Mouse (Mus musculus) testis, adult 2 months (tissue): Measurements from ENCODE around the gene Gpalpp1. TPM values are rescaled to one million over a fixed set of nuclear protein-coding genes. Genes with fewer than 3 reads are reported as not detected.

Experiments
- H3K27ac ChIP-seq: fragments of 200-500 bp; 2 replicates; pipeline ENCODE4 v1.5.1; 2012; ENCODE audit warnings: low read depth, low read length; ENCODE audit not compliant: control insufficient read depth, insufficient read depth
- H3K27me3 ChIP-seq: fragments of 200-500 bp; 2 replicates; pipeline ENCODE4 v1.6.1; 2012; ENCODE audit warnings: mild to moderate bottlenecking, low read length, moderate library complexity; ENCODE audit not compliant: control insufficient read depth, insufficient read depth
- H3K36me3 ChIP-seq: fragments of 200-500 bp; 2 replicates; pipeline ENCODE4 v1.6.1; 2012; ENCODE audit warnings: mild to moderate bottlenecking, low read length; ENCODE audit not compliant: control insufficient read depth, insufficient read depth
- H3K4me1 ChIP-seq: fragments of 200-500 bp; 2 replicates; pipeline ENCODE4 v1.6.1; 2012; ENCODE audit warnings: low read length; ENCODE audit not compliant: control insufficient read depth, insufficient read depth
- H3K4me3 ChIP-seq: fragments of 200-500 bp; 2 replicates; pipeline ENCODE4 v1.5.1; 2012; ENCODE audit warnings: low read depth, mild to moderate bottlenecking, low read length, moderate library complexity, mixed read lengths; ENCODE audit not compliant: control insufficient read depth
- CTCF ChIP-seq: fragments of 200-500 bp; IDR thresholded peaks from 2 replicates; pipeline ENCODE4 v1.5.1; 2012; ENCODE audit warnings: low read depth, mild to moderate bottlenecking, inconsistent platforms, low read length, moderate library complexity; ENCODE audit not compliant: control insufficient read depth, insufficient read depth, insufficient replicate concordance
- POLR2A ChIP-seq: fragments of 200-500 bp; IDR thresholded peaks from 2 replicates; pipeline ENCODE4 v1.6.1; 2012; ENCODE audit warnings: low read depth, mild to moderate bottlenecking, inconsistent platforms, low read length, moderate library complexity; ENCODE audit not compliant: control insufficient read depth
- polyA plus RNA-seq: library from polyadenylated mRNA; depleted of rRNA; stranded (reverse); fragments of >200 nt; gene quantifications from 2 replicates; pipeline ENCODE4 v1.2.3, GENCODE M21; 2012

The Gpalpp1 gene
- polyA plus RNA-seq, 1 experiment = 1.7 TPM

DNA sequence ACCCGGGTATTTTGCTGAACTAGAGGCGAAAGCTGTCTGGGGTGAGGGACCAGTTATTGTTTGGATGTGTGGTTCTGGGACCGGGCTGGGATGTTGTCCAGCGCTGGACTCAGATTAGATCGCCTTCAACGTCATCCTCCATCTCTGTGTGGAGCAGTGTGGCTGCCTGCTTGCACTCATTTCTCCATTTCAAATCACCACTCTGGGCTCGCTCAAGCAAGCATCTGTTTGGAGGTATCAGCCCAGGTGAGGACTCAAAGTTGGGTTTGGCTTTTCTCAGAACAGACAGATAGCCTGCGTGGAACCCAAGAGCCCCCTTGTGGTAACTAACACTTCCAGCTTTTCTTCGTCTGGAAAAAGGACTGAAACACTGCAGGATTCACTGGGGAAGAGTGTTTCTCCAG lies 33.5 kb downstream of the Gpalpp1 start:
- H3K27me3 ChIP-seq = no peaks in the 10 kb centered on the region
- H3K36me3 ChIP-seq = no peaks in the 10 kb centered on the region
- no peak overlapping the region for H3K4me3 ChIP-seq
- H3K4me1 ChIP-seq = peaks cover 6% of the 10 kb centered on the region
- no peak overlapping the region for H3K27ac ChIP-seq
- TF ChIP-seq POLR2A = no peak
- TF ChIP-seq CTCF = 0 out of 2 replicates have a peak, but pooled peaks have one; percentile 7

DNA sequence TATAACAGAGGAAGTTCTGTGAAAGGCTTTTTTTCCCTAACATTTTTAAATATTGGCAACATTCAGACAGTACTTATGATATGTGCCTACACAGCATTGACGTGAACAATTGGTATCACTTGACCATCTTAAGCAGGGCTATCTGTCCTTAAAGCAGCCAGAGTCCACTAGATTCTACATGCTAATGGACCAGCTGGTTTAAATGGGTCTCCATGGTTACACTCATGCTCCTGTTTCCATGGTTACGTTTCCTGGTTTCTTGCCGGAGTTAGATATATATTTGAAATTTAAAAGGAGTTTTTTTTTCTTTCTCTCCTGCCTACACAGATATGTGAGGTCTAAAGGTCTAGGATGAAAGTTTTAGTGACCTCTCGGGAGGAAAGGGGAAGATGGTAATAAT lies 34.0 kb downstream of the Gpalpp1 start:
- H3K4me3 ChIP-seq = no peak overlapping the region
- no peaks in the 10 kb centered on the region for H3K27me3 ChIP-seq
- peaks cover 7% of the 10 kb centered on the region for H3K4me1 ChIP-seq
- TF ChIP-seq POLR2A (no peak), CTCF (no peak)
- no peak overlapping the region for H3K27ac ChIP-seq
- no peaks in the 10 kb centered on the region for H3K36me3 ChIP-seq

DNA sequence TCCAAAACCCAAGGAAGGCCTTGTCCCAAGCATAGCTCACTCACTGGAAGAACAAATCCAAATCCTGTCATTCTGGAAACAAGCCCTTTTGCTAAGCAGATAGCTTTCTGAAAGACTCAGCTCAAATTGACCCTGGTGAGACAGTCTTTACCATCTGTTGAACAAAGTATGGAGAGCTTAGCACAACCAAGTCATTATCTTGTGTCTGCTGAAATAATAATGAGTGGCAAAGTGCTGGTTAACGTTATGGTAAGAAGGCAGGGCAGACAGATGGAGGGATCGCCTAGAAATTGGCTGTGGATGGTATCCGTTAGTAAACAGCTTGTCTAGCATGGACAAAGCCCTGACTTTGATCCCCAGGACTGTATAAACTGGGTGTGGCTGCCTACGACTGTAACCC lies 34.8 kb downstream of the Gpalpp1 start:
- Histone ChIP-seq H3K4me3 (no peak overlapping the region), H3K27ac (no peak overlapping the region)

DNA sequence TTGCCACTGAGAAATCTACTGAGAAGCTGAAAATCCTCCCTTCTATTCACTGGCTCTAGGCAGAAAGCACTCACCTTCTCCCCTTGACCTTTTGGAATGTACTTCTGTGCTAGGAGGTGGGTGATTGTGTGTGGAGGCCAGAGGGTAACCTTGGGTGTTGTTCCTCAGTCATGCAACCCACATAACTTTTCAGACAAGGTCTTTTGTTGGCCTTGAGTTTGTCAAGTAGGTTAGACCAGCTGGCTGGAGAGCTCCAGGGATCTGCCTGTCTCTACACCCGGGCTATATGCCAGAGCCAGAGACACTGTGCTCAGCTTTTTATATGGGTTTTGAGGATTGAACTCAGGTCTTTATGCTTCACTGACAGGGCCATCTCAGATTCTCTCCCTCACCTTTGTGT lies 36.4 kb downstream of the Gpalpp1 start:
- Histone ChIP-seq H3K4me3 (no peak overlapping the region), H3K27me3 (no peaks in the 10 kb centered on the region), H3K27ac (no peak overlapping the region), H3K36me3 (no peaks in the 10 kb centered on the region), H3K4me1 (peaks cover 7% of the 10 kb centered on the region)
- TF ChIP-seq POLR2A (no peak), CTCF (no peak)

More for the DNA sequence above, 34.8 kb downstream of the Gpalpp1 start:
- TF ChIP-seq CTCF (no peak), POLR2A (no peak)
- peaks cover 7% of the 10 kb centered on the region for H3K4me1 ChIP-seq
- H3K27me3 ChIP-seq = no peaks in the 10 kb centered on the region
- H3K36me3 ChIP-seq = no peaks in the 10 kb centered on the region

DNA sequence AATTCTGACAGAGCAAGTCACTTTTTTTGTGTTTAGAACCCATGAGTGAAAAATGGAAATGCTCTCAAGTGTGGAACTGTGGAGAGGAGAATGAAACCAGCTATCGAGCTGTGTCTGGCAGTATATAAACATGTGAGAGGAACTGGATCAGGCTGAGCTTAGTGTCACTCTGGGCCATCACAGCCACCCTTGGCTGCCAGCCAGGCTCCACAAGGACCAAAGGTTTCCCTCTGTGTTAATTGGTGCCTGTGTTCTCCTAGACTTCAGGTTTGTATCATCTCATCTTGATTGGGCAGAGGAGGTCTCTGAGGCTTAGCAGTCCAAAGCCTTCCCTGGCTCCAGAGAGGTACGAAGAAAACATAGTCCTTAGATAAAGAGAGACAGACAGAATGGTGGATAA lies 37.9 kb downstream of the Gpalpp1 start:
- Histone ChIP-seq H3K4me3 (peak overlapping the region; percentile 15), H3K4me1 (peaks cover 7% of the 10 kb centered on the region), H3K36me3 (no peaks in the 10 kb centered on the region), H3K27ac (no peak overlapping the region), H3K27me3 (no peaks in the 10 kb centered on the region)
- TF ChIP-seq POLR2A = no peak

DNA sequence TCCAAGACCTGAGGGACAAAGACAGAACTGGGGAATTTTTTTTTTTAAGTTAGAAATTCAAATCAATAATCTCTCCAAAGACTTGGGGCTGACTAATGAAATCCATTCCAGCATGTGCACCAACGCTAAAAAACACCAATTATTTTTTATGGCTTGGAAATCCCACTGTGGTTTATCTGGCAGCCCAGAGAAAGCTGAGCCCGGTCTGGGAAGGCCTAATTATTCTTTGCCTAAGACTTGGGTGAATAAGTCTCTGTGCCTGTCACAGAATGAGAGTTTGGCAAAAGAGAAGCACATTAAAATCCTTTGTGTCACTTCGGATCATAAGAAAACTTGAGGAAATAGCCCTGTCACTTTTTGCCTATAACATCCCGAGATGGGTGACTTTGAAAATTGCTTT lies 41.3 kb downstream of the Gpalpp1 start:
- Histone ChIP-seq H3K27ac (no peak overlapping the region), H3K4me1 (peaks cover 4% of the 10 kb centered on the region; the same call in 1 of the 2 replicates), H3K4me3 (no peak overlapping the region), H3K27me3 (no peaks in the 10 kb centered on the region), H3K36me3 (no peaks in the 10 kb centered on the region)
- TF ChIP-seq CTCF (no peak), POLR2A (no peak)

DNA sequence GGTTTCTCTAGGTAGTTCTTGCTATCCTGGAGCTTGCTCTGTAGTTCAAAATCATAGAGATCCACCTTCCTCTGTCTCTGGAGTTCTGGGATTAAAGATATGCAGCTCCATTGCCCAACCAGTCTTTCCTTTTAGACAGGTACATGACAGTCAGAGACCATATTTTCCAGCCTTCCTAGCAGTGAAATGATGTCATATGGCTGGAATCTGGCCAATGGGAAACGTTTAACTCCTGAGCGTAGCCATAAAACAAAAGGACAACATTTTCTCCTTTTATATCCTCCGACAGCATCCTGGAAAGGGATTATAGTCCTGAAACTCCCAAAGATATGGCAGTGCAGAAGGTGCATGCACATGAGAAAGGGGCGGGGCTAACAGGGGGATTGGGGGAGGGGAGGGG lies 42.3 kb downstream of the Gpalpp1 start:
- Histone ChIP-seq H3K27me3 (no peaks in the 10 kb centered on the region), H3K27ac (no peak overlapping the region), H3K4me1 (peaks cover 4% of the 10 kb centered on the region; the same call in 1 of the 2 replicates), H3K36me3 (no peaks in the 10 kb centered on the region), H3K4me3 (no peak overlapping the region)
- no peak for TF ChIP-seq CTCF
- no peak for TF ChIP-seq POLR2A

DNA sequence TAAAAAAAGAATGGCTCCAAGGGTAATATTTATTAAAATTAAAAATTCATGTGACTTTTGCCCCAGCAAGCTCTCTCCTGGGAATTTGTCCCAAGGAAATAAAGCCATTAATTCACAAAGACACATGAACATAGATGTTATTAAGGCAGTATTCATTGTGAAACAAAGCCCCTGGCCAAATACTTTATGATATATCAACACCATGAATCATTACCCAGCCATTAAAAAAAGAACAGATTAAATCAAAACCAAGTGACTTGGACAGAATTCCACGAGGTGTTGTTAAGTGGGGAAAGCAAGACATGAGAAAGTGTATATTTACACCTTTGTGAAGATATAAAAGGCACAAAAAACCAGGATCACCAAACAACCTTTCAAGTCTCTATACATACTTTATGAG lies 43.3 kb downstream of the Gpalpp1 start:
- no peak overlapping the region for H3K27ac ChIP-seq
- H3K4me1 ChIP-seq = peaks cover 2% of the 10 kb centered on the region; the same call in 1 of the 2 replicates
- no peaks in the 10 kb centered on the region for H3K36me3 ChIP-seq
- TF ChIP-seq POLR2A (no peak), CTCF (no peak)
- no peaks in the 10 kb centered on the region for H3K27me3 ChIP-seq
- no peak overlapping the region for H3K4me3 ChIP-seq
